Mouse (Mus musculus) CH12.LX (cell line): ENCODE measurements at regions not wholly inside any gene's neighbourhood (a gene's known extent, or its start where the extent isn't known, plus 50 kb on each side); places are given as distances from the start of the nearest gene placed in this dataset.

Experiments used
- DNase-seq: peaks from one replicate; pipeline ENCODE4 v3.0.0-alpha.2; 2013; ENCODE audit errors: extremely low read depth
- H3K27ac ChIP-seq: 2 replicates; pipeline ENCODE4 v1.5.1; 2012; ENCODE audit warnings: low read depth, mild to moderate bottlenecking, control low read depth, moderate library complexity; ENCODE audit not compliant: insufficient read depth
- H3K27me3 ChIP-seq: replicated peaks from 2 replicates; pipeline ENCODE3; 2012; ENCODE audit warnings: inconsistent platforms
- H3K36me3 ChIP-seq, 2 experiments: replicated peaks in 1 of 2; 2 replicates each; pipeline versions ENCODE3 to v1.6.1; 2012; ENCODE audit warnings: inconsistent platforms in 1 of 2, low read length in 1 of 2, mild to moderate bottlenecking in 1 of 2, mixed read lengths in 1 of 2, moderate library complexity in 1 of 2; ENCODE audit not compliant: control insufficient read depth in 1 of 2, insufficient read depth in 1 of 2
- H3K4me1 ChIP-seq, 2 experiments: 2 replicates each; pipeline ENCODE4 v1.6.1; 2012; ENCODE audit warnings: inconsistent platforms in 1 of 2, moderate library complexity in 1 of 2; ENCODE audit not compliant: insufficient read depth in 2 of 2, control insufficient read depth in 1 of 2
- H3K4me2 ChIP-seq: 2 replicates; pipeline ENCODE4 v1.6.1; 2012; ENCODE audit warnings: low read depth, mild to moderate bottlenecking, control low read depth; ENCODE audit not compliant: poor library complexity, insufficient read depth, severe bottlenecking
- H3K4me3 ChIP-seq, 3 experiments: fragments of 150-350 bp in 1 of 3; sonication (generic) in 1 of 3; replicated peaks in 1 of 3; 2 replicates each; pipeline versions ENCODE3 to v1.5.1; 2011 to 2012; ENCODE audit warnings: low read depth in 2 of 3, low read length in 2 of 3, mild to moderate bottlenecking in 2 of 3, moderate library complexity in 2 of 3, control low read depth in 1 of 3, improper control_type of control experiment in 1 of 3, inconsistent platforms in 1 of 3, mixed read lengths in 1 of 3; ENCODE audit not compliant: poor library complexity in 1 of 3
- H3K79me2 ChIP-seq: replicated peaks from 2 replicates; pipeline ENCODE4 v1.6.1; 2012; ENCODE audit warnings: mild to moderate bottlenecking, moderate library complexity; ENCODE audit not compliant: control insufficient read depth, poor library complexity, insufficient read depth, severe bottlenecking; ENCODE audit errors: extremely low read depth
- H3K9ac ChIP-seq: 2 replicates; pipeline ENCODE4 v1.6.1; 2012; ENCODE audit warnings: low read depth, mild to moderate bottlenecking, control low read depth, moderate library complexity; ENCODE audit not compliant: insufficient read depth
- H3K9me3 ChIP-seq: replicated peaks from 2 replicates; pipeline ENCODE3; 2012; ENCODE audit warnings: low read length, inconsistent platforms, mixed read lengths
- BHLHE40 ChIP-seq: IDR thresholded peaks from 2 replicates; pipeline ENCODE4 v1.6.1; 2011; ENCODE audit warnings: mild to moderate bottlenecking, low read depth, low read length, improper control_type of control experiment
- CHD2 ChIP-seq: IDR thresholded peaks from 2 replicates; pipeline ENCODE4 v1.6.1; 2011; ENCODE audit warnings: low read length, improper control_type of control experiment
- ETS1 ChIP-seq: conservative IDR thresholded peaks from 2 replicates; pipeline ENCODE4 v1.6.1; 2012; ENCODE audit warnings: low read depth, mild to moderate bottlenecking, inconsistent platforms, low read length, improper control_type of control experiment, moderate library complexity
- IRF4 ChIP-seq: IDR thresholded peaks from 2 replicates; pipeline ENCODE4 v1.6.1; 2014; ENCODE audit warnings: low read depth, mild to moderate bottlenecking, inconsistent platforms, low read length, improper control_type of control experiment
- JUN ChIP-seq: IDR thresholded peaks from 2 replicates; pipeline ENCODE4 v1.6.1; 2011; ENCODE audit warnings: low read depth, mild to moderate bottlenecking, low read length, improper control_type of control experiment, moderate library complexity; ENCODE audit not compliant: insufficient read depth
- JUND ChIP-seq: conservative IDR thresholded peaks from 2 replicates; pipeline ENCODE4 v1.6.1; 2011; ENCODE audit warnings: low read depth, low read length, improper control_type of control experiment
- KAT2A ChIP-seq: IDR thresholded peaks from 2 replicates; pipeline ENCODE4 v1.6.1; 2012; ENCODE audit warnings: low read length, improper control_type of control experiment, inconsistent platforms; ENCODE audit not compliant: insufficient replicate concordance
- MAFK ChIP-seq: IDR thresholded peaks from 2 replicates; pipeline ENCODE4 v1.6.1; 2011; ENCODE audit warnings: low read length, improper control_type of control experiment; ENCODE audit not compliant: insufficient replicate concordance
- MAX ChIP-seq: IDR thresholded peaks from 2 replicates; pipeline ENCODE4 v1.6.1; 2011; ENCODE audit warnings: low read length, improper control_type of control experiment
- MEF2A ChIP-seq: IDR thresholded peaks from 2 replicates; pipeline ENCODE4 v1.6.1; 2014; ENCODE audit warnings: low read depth, mild to moderate bottlenecking, inconsistent platforms, low read length, improper control_type of control experiment, borderline replicate concordance
- NELFE ChIP-seq: IDR thresholded peaks from 2 replicates; pipeline ENCODE4 v1.6.1; 2011; ENCODE audit warnings: low read depth, low read length, improper control_type of control experiment
- TBP ChIP-seq: conservative IDR thresholded peaks from 2 replicates; pipeline ENCODE4 v1.6.1; 2011; ENCODE audit warnings: low read depth, low read length, improper control_type of control experiment
- TCF12 ChIP-seq: IDR thresholded peaks from 2 replicates; pipeline ENCODE4 v1.6.1; 2014; ENCODE audit warnings: low read depth, mild to moderate bottlenecking, inconsistent platforms, low read length, improper control_type of control experiment
- UBTF ChIP-seq: IDR thresholded peaks from 2 replicates; pipeline ENCODE4 v1.6.1; 2012; ENCODE audit warnings: low read depth, mild to moderate bottlenecking, inconsistent platforms, low read length, improper control_type of control experiment, moderate library complexity
- ZC3H11A ChIP-seq: IDR thresholded peaks from 2 replicates; pipeline ENCODE4 v1.6.1; 2012; ENCODE audit warnings: low read depth, mild to moderate bottlenecking, inconsistent platforms, low read length, improper control_type of control experiment
- ZKSCAN1 ChIP-seq: IDR thresholded peaks from 2 replicates; pipeline ENCODE4 v1.6.1; 2012; ENCODE audit warnings: low read depth, inconsistent platforms, low read length, improper control_type of control experiment, borderline replicate concordance
- ZMIZ1 ChIP-seq: IDR thresholded peaks from 2 replicates; pipeline ENCODE4 v1.6.1; 2012; ENCODE audit warnings: low read depth, mild to moderate bottlenecking, inconsistent platforms, low read length, improper control_type of control experiment
- dilution Hi-C: fragments of 300-500 bp; cut with MboI; formaldehyde crosslinking; loops from 2 replicates; pipeline ENCODE4 v1.14.3; 2020; ENCODE audit warnings: low sequenced_read_pairs; ENCODE audit not compliant: extremely low pct_unique_long_range_greater_than_20kb, extremely low pct_ligation_motif_present
- in situ Hi-C: fragments of 300-500 bp; cut with MboI; formaldehyde crosslinking; loops from 3 replicates; pipeline ENCODE4 v1.14.3; 2019; ENCODE audit warnings: low sequenced_read_pairs, low pct_ligation_motif_present, low pct_unique_long_range_greater_than_20kb, mixed read lengths

- Histone ChIP-seq H3K9me3 (no peaks in the 10 kb centered on the region), H3K4me1 (peaks cover 2 to 8% of the 10 kb centered on the region in 2 experiments; a peak in 3 of 4 replicates), H3K36me3 (no peaks in the 10 kb centered on the region), H3K27me3 (no peaks in the 10 kb centered on the region), H3K9ac (no peak overlapping the region), H3K4me3 (no peak overlapping the region), H3K4me2 (no peak overlapping the region), H3K79me2 (no peaks in the 10 kb centered on the region), H3K27ac (no peak overlapping the region)
- in situ Hi-C loops = no loop called here
- dilution Hi-C loops = no loop called here
- TF ChIP-seq MAFK (peak; percentile 81), IRF4 (no peak)
- no peak for DNase-seq
Measured at GRCm38 (mm10) chr9:118382532-118382931, 95.5 kb upstream of the Eomes start.

GRCm38 (mm10) chr9:118384610-118385009 lies 93.4 kb upstream of the Eomes start:
- Histone ChIP-seq H3K9me3 (no peaks in the 10 kb centered on the region), H3K36me3 (no peaks in the 10 kb centered on the region), H3K79me2 (no peaks in the 10 kb centered on the region), H3K27me3 (no peaks in the 10 kb centered on the region), H3K27ac (no peak overlapping the region), H3K4me1 (0 out of 4 replicates have a peak, but pooled peaks cover 0 to 2% of the 10 kb centered on the region in 2 experiments), H3K9ac (no peak overlapping the region), H3K4me3 (no peak overlapping the region), H3K4me2 (no peak overlapping the region)
- in situ Hi-C loops (no loop called here), dilution Hi-C loops (no loop called here)
- no peak for DNase-seq
- TF ChIP-seq ZMIZ1 (no peak), MAX (no peak), ZKSCAN1 (no peak), KAT2A (no peak), CHD2 (no peak), TBP (no peak), JUN (no peak), ZC3H11A (no peak), UBTF (no peak), TCF12 (no peak)

- dilution Hi-C loops (no loop called here), in situ Hi-C loops (no loop called here)
- H3K4me1 ChIP-seq = no peaks in the 10 kb centered on the region
- no peak overlapping the region for H3K9ac ChIP-seq
- H3K27ac ChIP-seq = no peak overlapping the region
- no peaks in the 10 kb centered on the region for H3K36me3 ChIP-seq
- TF ChIP-seq MEF2A (no peak), NELFE (no peak), BHLHE40 (no peak), ETS1 (no peak), JUND (no peak)
- no peaks in the 10 kb centered on the region for H3K27me3 ChIP-seq
- DNase-seq = no peak
- no peaks in the 10 kb centered on the region for H3K9me3 ChIP-seq
- H3K4me2 ChIP-seq = no peak overlapping the region
- no peaks in the 10 kb centered on the region for H3K79me2 ChIP-seq
- no peak overlapping the region for H3K4me3 ChIP-seq
Measured at GRCm38 (mm10) chr9:118387631-118388030, 90.4 kb upstream of the Eomes start.
